8 mouse cellular contexts compared by ENCODE assay signal in genomic region chr7:82866486-82867270, GRCm38 (mm10). TPM values are rescaled to one million over a fixed set of nuclear protein-coding genes. Genes with fewer than 3 reads are reported as not detected.
DNase-seq lines count a peak whose midpoint lies in the region; ATAC-seq lines count a peak whose summit lies in the region.

No protein-coding gene starts in this region.

- peaks cover 14% of the 10 kb centered on the region for H3K4me1 ChIP-seq in hindbrain, embryonic 16.5 days (ENCODE audit: control insufficient read depth, insufficient read depth, low read depth, low read length)

- H3K4me2 ChIP-seq in hindbrain, embryonic 16.5 days (ENCODE audit: low read length), result peak overlapping the region; percentile 59

- WGBS in hindbrain, embryonic 16.5 days, result 0% methylated on average over 43 of the region's 68 CpGs

- peak overlapping the region; percentile 94 for H3K9ac ChIP-seq in hindbrain, embryonic 16.5 days (ENCODE audit: low read depth, low read length)

- no peaks in the 10 kb centered on the region for H3K9me3 ChIP-seq in hindbrain, embryonic 16.5 days (ENCODE audit: control insufficient read depth, low read length)

- peak; percentile 76 for ATAC-seq in activated CD4-positive, CD25-positive, alpha-beta regulatory T cell, adult 4 months
- peak; percentile 89 for ATAC-seq in hindbrain, embryonic 16.5 days
- ATAC-seq in megakaryocyte, adult 5-6 weeks (ENCODE audit: poor library complexity, severe bottlenecking), result peak; percentile 73

- H3K36me3 ChIP-seq in hindbrain, embryonic 16.5 days (ENCODE audit: control insufficient read depth, insufficient read depth, low read length), result peaks cover 4% of the 10 kb centered on the region; the same call in 1 of the 2 replicates

- peak; percentile 87 to 96 for DNase-seq in cerebellum, postnatal 4 days (ENCODE audit: low spot score in 2 of 2)
- DNase-seq in gastrocnemius, adult 18-20 months (ENCODE audit: low spot score), result peak; percentile 86
- DNase-seq in left cerebral cortex, adult 8-10 months (ENCODE audit: low spot score in 2 of 2), result peak; percentile 92 to 95
- peak; percentile 96 for DNase-seq in right cerebral cortex, adult 18-20 months
- peak; percentile 91 for DNase-seq in urinary bladder, postnatal 14 days (ENCODE audit: low spot score)

- H3K4me3 ChIP-seq in hindbrain, embryonic 16.5 days (ENCODE audit: low read length), result peak overlapping the region; percentile 93

- no peaks in the 10 kb centered on the region for H3K27me3 ChIP-seq in hindbrain, embryonic 16.5 days (replicated peaks; ENCODE audit: control insufficient read depth, insufficient read depth, low read length)

- peak overlapping the region; percentile 100 for H3K27ac ChIP-seq in hindbrain, embryonic 16.5 days (ENCODE audit: low read depth, low read length)

RNA-seq across cellular contexts. Expression of gene Mex3b, which starts 0.5 kb away (rescaled TPM):
- polyA plus RNA-seq in activated CD4-positive, CD25-positive, alpha-beta regulatory T cell, adult 4 months (2017; shearing (Covaris generic)), result 1 to 10 TPM; 2.1 to 2.5 TPM
- total RNA-seq in gastrocnemius, adult 18-20 months (2021), result under 1 TPM; 0.25 to 0.52 TPM
- 20.7 and 21.6 TPM in 2 replicates for polyA plus RNA-seq in hindbrain, embryonic 16.5 days (2015; fragmentation: Nextera tagmentation; extraction: Ambion mirVana)
- 10 to 100 TPM; 15.8 to 19.3 (median 17.1) TPM for total RNA-seq in left cerebral cortex, adult 8-10 months (2022)
- total RNA-seq in megakaryocyte, adult 5-6 weeks (2015), result 2.5 and 3.7 TPM in 2 replicates
- 3.9 and 5.2 TPM in 2 replicates for total RNA-seq in megakaryocyte, adult 5-6 weeks (2017)

Comparison
In these comparisons a context has a peak if more than half of its experiments do, and no peak if none do; other contexts are left out.
1. Peak in every context shown above with its lines: DNase-seq, ATAC-seq, H3K4me3 ChIP-seq and H3K27ac ChIP-seq.